10 mouse cellular contexts compared by ENCODE assay signal in genomic region chr2:92330840-92331239, GRCm38 (mm10). TPM values are rescaled to one million over a fixed set of nuclear protein-coding genes. Genes with fewer than 3 reads are reported as not detected.
A peak's percentile ranks its signal among the peaks of the same experiment; 100 is the strongest.
DNase-seq lines count a peak whose midpoint lies in the region; ATAC-seq and TF ChIP-seq lines count a peak whose summit lies in the region.
"Had no signal": no experiment of that assay in that cellular context is flagged by ENCODE, and none has a peak within 500 bp of the region (broad histone marks: within the 10 kb centered on the region; RNA-seq: fewer than 3 reads in every experiment).

No protein-coding gene starts in this region.

- WGBS in midbrain, embryonic 14.5 days = 64% methylated on average over 2 of the region's 2 CpGs

- ATAC-seq in granulocyte monocyte progenitor cell, adult 5-6 weeks (replicated peaks; ENCODE audit: poor library complexity, severe bottlenecking) = peak; percentile 70
- ATAC-seq in midbrain, embryonic 14.5 days (ENCODE audit: low FRiP score, low TSS enrichment) = no peak

- no peaks in the 10 kb centered on the region for H3K9me3 ChIP-seq in midbrain, embryonic 14.5 days (ENCODE audit: control insufficient read depth, low read length)
- H3K9me3 ChIP-seq: lung, embryonic 15.5 days had no signal

- H3K27me3 ChIP-seq in midbrain, embryonic 14.5 days (ENCODE audit: control insufficient read depth, insufficient read depth, low read length) = no peaks in the 10 kb centered on the region
- H3K27me3 ChIP-seq: lung, embryonic 15.5 days had no signal

- no peak overlapping the region for H3K9ac ChIP-seq in midbrain, embryonic 14.5 days (replicated peaks; ENCODE audit: low read length)
- H3K9ac ChIP-seq: lung, embryonic 15.5 days had no signal

- intact Hi-C loops in heart, postnatal 25 days (cut with DNase I) = loop anchor here (2.0 to 5.0 kb wide), 2 partner anchors 32 to 344 kb away; no protein-coding TSS in a partner anchor

- H3K4me3 ChIP-seq in bone marrow macrophage, adult 2 months (ENCODE audit: insufficient read depth, low read length) = no peak overlapping the region
- H3K4me3 ChIP-seq in midbrain, embryonic 14.5 days (replicated peaks; ENCODE audit: low read depth, low read length) = no peak overlapping the region
- H3K4me3 ChIP-seq: erythroblast, embryonic 14.5 days; lung, embryonic 15.5 days had no signal

- DNase-seq in heart, adult 18-20 months = peak; percentile 29 to 56
- no peak for DNase-seq in heart, postnatal 25 days (ENCODE audit: low spot score)
- DNase-seq in right cerebral cortex, adult 2 months (ENCODE audit: low spot score in 2 of 2) = peak; percentile 29 to 54
- DNase-seq in right cerebral cortex, postnatal 36 days (ENCODE audit: low spot score in 2 of 2) = no peak
- DNase-seq in midbrain, embryonic 14.5 days = peak; percentile 85
- DNase-seq in adrenal gland, postnatal 10 days = no peak

- H3K36me3 ChIP-seq in midbrain, embryonic 14.5 days (ENCODE audit: control insufficient read depth, insufficient read depth, low read length) = peaks cover 64% of the 10 kb centered on the region

- TF ChIP-seq CTCF in bone marrow macrophage, adult 2 months (IDR thresholded peaks at IDR 0.05; ENCODE audit: low read depth, low read length) = peak; percentile 31; the same call in 1 of the 2 replicates

- TF ChIP-seq POLR2A in bone marrow macrophage, adult 2 months (IDR thresholded peaks at IDR 0.05; ENCODE audit: borderline replicate concordance, low read depth, low read length) = no peak

- H3K4me2 ChIP-seq in midbrain, embryonic 14.5 days (ENCODE audit: low read length) = no peak overlapping the region
- H3K4me2 ChIP-seq: lung, embryonic 15.5 days had no signal

- H3K27ac ChIP-seq in bone marrow macrophage, adult 2 months (ENCODE audit: insufficient read depth, low read depth, low read length) = no peak overlapping the region
- H3K27ac ChIP-seq in midbrain, embryonic 14.5 days (replicated peaks; ENCODE audit: low read depth, low read length) = no peak overlapping the region
- H3K27ac ChIP-seq: lung, embryonic 15.5 days had no signal

- no peaks in the 10 kb centered on the region for H3K4me1 ChIP-seq in bone marrow macrophage, adult 2 months (ENCODE audit: control insufficient read depth, insufficient read depth, low read length)
- no peaks in the 10 kb centered on the region for H3K4me1 ChIP-seq in midbrain, embryonic 14.5 days (ENCODE audit: control insufficient read depth, insufficient read depth, low read length)
- H3K4me1 ChIP-seq: lung, embryonic 15.5 days had no signal

RNA-seq across cellular contexts. Expression of gene Pex16, which starts 43.6 kb away (rescaled TPM):
- total RNA-seq in heart, adult 18-20 months (2021) = 10 to 100 TPM; 24.8 to 27.4 TPM
- total RNA-seq in heart, postnatal 25 days (2021) = 10 to 100 TPM; 19.4 to 24.5 TPM
- polyA plus RNA-seq in bone marrow macrophage, adult 2 months (2012; ENCODE audit: insufficient read depth, insufficient read length, missing spikeins) = 14.3 and 17.7 TPM in 2 replicates
- 13.2 and 21.1 TPM in 2 replicates for total RNA-seq in granulocyte monocyte progenitor cell, adult 5-6 weeks (2014; fragmentation: Nextera tagmentation)
- total RNA-seq in granulocyte monocyte progenitor cell, adult 5-6 weeks (2017) = 15.3 and 17.0 TPM in 2 replicates
- 35.4 and 41.6 TPM in 2 replicates for polyA plus RNA-seq in midbrain, embryonic 14.5 days (2014; fragmentation: Nextera tagmentation; extraction: Ambion mirVana)
- 100 to 1,000 TPM; 115 to 130 TPM for total RNA-seq in adrenal gland, postnatal 10 days (2021)

RNA-seq across cellular contexts. Expression of gene Large2, which starts 43.8 kb away (rescaled TPM):
- under 1 TPM in 1 of 2 experiments, not detected in 1; 0.41 TPM for total RNA-seq in heart, adult 18-20 months (2021)
- total RNA-seq in heart, postnatal 25 days (2021) = under 1 TPM in 1 of 2 experiments, not detected in 1; 0.67 TPM
- not detected in 2 replicates for polyA plus RNA-seq in bone marrow macrophage, adult 2 months (2012; ENCODE audit: insufficient read depth, insufficient read length, missing spikeins)
- 0.75 and 2.5 TPM in 2 replicates for total RNA-seq in granulocyte monocyte progenitor cell, adult 5-6 weeks (2014; fragmentation: Nextera tagmentation)
- 0.13 TPM in 1 of 2 replicates, not detected in the other for total RNA-seq in granulocyte monocyte progenitor cell, adult 5-6 weeks (2017)
- 1.5 and 1.6 TPM in 2 replicates for polyA plus RNA-seq in midbrain, embryonic 14.5 days (2014; fragmentation: Nextera tagmentation; extraction: Ambion mirVana)
- 1 to 10 TPM; 1.7 to 2.2 TPM for total RNA-seq in adrenal gland, postnatal 10 days (2021)
- polyA plus RNA-seq: erythroblast, embryonic 14.5 days had no signal

RNA-seq across cellular contexts. Expression of gene 1700029I15Rik, which starts 51.5 kb away (rescaled TPM):
- 1 to 10 TPM in 1 of 2 experiments, under 1 TPM in 1; 0.25 to 1.1 TPM for total RNA-seq in heart, adult 18-20 months (2021)
- total RNA-seq in heart, postnatal 25 days (2021) = 1 to 10 TPM; 1.5 to 2.1 TPM
- polyA plus RNA-seq in bone marrow macrophage, adult 2 months (2012; ENCODE audit: insufficient read depth, insufficient read length, missing spikeins) = 1.1 and 1.7 TPM in 2 replicates
- total RNA-seq in granulocyte monocyte progenitor cell, adult 5-6 weeks (2014; fragmentation: Nextera tagmentation) = 0.24 and 5.1 TPM in 2 replicates
- total RNA-seq in granulocyte monocyte progenitor cell, adult 5-6 weeks (2017) = 0.82 and 3.6 TPM in 2 replicates
- 3.9 and 5.6 TPM in 2 replicates for polyA plus RNA-seq in midbrain, embryonic 14.5 days (2014; fragmentation: Nextera tagmentation; extraction: Ambion mirVana)
- 1 to 10 TPM; 7.6 to 9.4 TPM for total RNA-seq in adrenal gland, postnatal 10 days (2021)

Comparison
In these comparisons a context has a peak if more than half of its experiments do, and no peak if none do; other contexts are left out.
1. DNase-seq: peak in heart, adult 18-20 months (2 of 2), right cerebral cortex, adult 2 months (2 of 2) and midbrain, embryonic 14.5 days (single experiment); none in heart, postnatal 25 days (single experiment), right cerebral cortex, postnatal 36 days (0 of 2) and adrenal gland, postnatal 10 days (single experiment).
2. RNA of gene Pex16, which starts 43.6 kb away (total RNA-seq): 115 to 130 TPM in adrenal gland, postnatal 10 days; 24.8 to 27.4 TPM in heart, adult 18-20 months, 19.4 to 24.5 TPM in heart, postnatal 25 days and 13.2 to 21.1 TPM in granulocyte monocyte progenitor cell, adult 5-6 weeks; every median in the first group is over 4 times any median in the second.